Mouse (Mus musculus) gastrocnemius, postnatal 36 days (tissue): ENCODE measurements around the gene Xrra1. TPM values are rescaled to one million over a fixed set of nuclear protein-coding genes. Genes with fewer than 3 reads are reported as not detected.

ENCODE experiments used
- total RNA-seq, 2 experiments: library from RNA; stranded (reverse); gene quantifications; 2 replicates each; pipeline ENCODE4 v1.2.3; 2021

The Xrra1 gene
- total RNA-seq, 2 experiments from 2014 or later, result 0.33 TPM; not detected in 1

Other genes starting within 250 kb of the Xrra1 start
- 10 to 100 TPM; 56.4 to 57.7 TPM for gene Tpbgl, start 232.0 kb upstream of the Xrra1 start, total RNA-seq
- 1 to 10 TPM; 4.2 to 6.7 TPM for gene Slco2b1, start 147.8 kb upstream of the Xrra1 start, total RNA-seq
- gene Olfr520, start 128.8 kb upstream of the Xrra1 start, total RNA-seq, result not detected
- gene Olfr521, start 95.6 kb upstream of the Xrra1 start, total RNA-seq, result not detected
- gene Neu3, start 30.7 kb upstream of the Xrra1 start, total RNA-seq, result 1 to 10 TPM; 2.4 to 3.4 TPM
- 10 to 100 TPM; 67.1 to 75.1 TPM for gene Spcs2, start 4.3 kb downstream of the Xrra1 start, total RNA-seq
- gene Rnf169, start 121.3 kb downstream of the Xrra1 start, total RNA-seq, result 1 to 10 TPM; 4.2 to 6.3 TPM
- 1 to 10 TPM; 2.3 to 2.4 TPM for gene Chrdl2, start 147.1 kb downstream of the Xrra1 start, total RNA-seq